Mouse (Mus musculus): Measurements from ENCODE around the gene Aloxe3. TPM values are rescaled to one million over a fixed set of nuclear protein-coding genes. Genes with fewer than 3 reads are reported as not detected.
A peak's percentile ranks its signal among the peaks of the same experiment; 100 is the strongest.

Aloxe3 gene
- polyA plus RNA-seq, 1 experiment from 2014 or later = 0.41 TPM

- no peak overlapping the region for H3K27ac ChIP-seq
- no peaks in the 10 kb centered on the region for H3K36me3 ChIP-seq
- H3K4me3 ChIP-seq = peak overlapping the region; percentile 44
- H3K9me3 ChIP-seq (replicated peaks) = no peaks in the 10 kb centered on the region
- peak overlapping the region; percentile 67 for H3K4me2 ChIP-seq (replicated peaks)
- H3K27me3 ChIP-seq = peaks cover 26% of the 10 kb centered on the region
- peaks cover 13% of the 10 kb centered on the region; the same call in 1 of the 2 replicates for H3K4me1 ChIP-seq
- WGBS = 32% methylated on average over 8 of the region's 8 CpGs
- H3K9ac ChIP-seq = peak overlapping the region; percentile 49; the same call in 1 of the 2 replicates
- peak; percentile 60; the same call in 1 of the 2 replicates for ATAC-seq (ENCODE audit: low FRiP score)
These were observed 8.9 kb downstream of the Aloxe3 start for GRCm38 (mm10) chr11:69134622-69134968.

GRCm38 (mm10) chr11:69135361-69135760 lies 9.7 kb downstream of the Aloxe3 start:
- no peaks in the 10 kb centered on the region for H3K9me3 ChIP-seq (replicated peaks)
- H3K9ac ChIP-seq = no peak overlapping the region
- WGBS = 94% methylated on average over 6 of the region's 6 CpGs
- no peak overlapping the region for H3K4me2 ChIP-seq (replicated peaks)
- no peak for ATAC-seq (ENCODE audit: low FRiP score)
- H3K36me3 ChIP-seq = no peaks in the 10 kb centered on the region
- no peak overlapping the region for H3K27ac ChIP-seq
- H3K4me3 ChIP-seq = no peak overlapping the region
- H3K4me1 ChIP-seq = peaks cover 13% of the 10 kb centered on the region; the same call in 1 of the 2 replicates
- H3K27me3 ChIP-seq = peaks cover 29% of the 10 kb centered on the region

GRCm38 (mm10) chr11:69147546-69147945 lies 21.9 kb downstream of the Aloxe3 start:
- Histone ChIP-seq H3K4me1 (no peaks in the 10 kb centered on the region), H3K27me3 (peaks cover 10% of the 10 kb centered on the region), H3K4me2 (replicated peaks) (no peak overlapping the region), H3K27ac (no peak overlapping the region), H3K9ac (no peak overlapping the region), H3K4me3 (no peak overlapping the region), H3K9me3 (replicated peaks) (no peaks in the 10 kb centered on the region), H3K36me3 (no peaks in the 10 kb centered on the region)
- WGBS = 77% methylated on average over 7 of the region's 7 CpGs
- no peak for ATAC-seq (ENCODE audit: low FRiP score)

- Histone ChIP-seq H3K4me2 (replicated peaks) (no peak overlapping the region), H3K36me3 (no peaks in the 10 kb centered on the region), H3K27me3 (peaks cover 11% of the 10 kb centered on the region), H3K9me3 (replicated peaks) (no peaks in the 10 kb centered on the region), H3K27ac (no peak overlapping the region), H3K4me1 (no peaks in the 10 kb centered on the region), H3K9ac (no peak overlapping the region), H3K4me3 (no peak overlapping the region)
- WGBS = 85% methylated on average over 5 of the region's 5 CpGs
- no peak for ATAC-seq (ENCODE audit: low FRiP score)
These were observed 22.8 kb downstream of the Aloxe3 start for GRCm38 (mm10) chr11:69148451-69148960.

- no peaks in the 10 kb centered on the region for H3K4me1 ChIP-seq
- H3K4me2 ChIP-seq (replicated peaks) = no peak overlapping the region
- H3K36me3 ChIP-seq = no peaks in the 10 kb centered on the region
- no peaks in the 10 kb centered on the region for H3K9me3 ChIP-seq (replicated peaks)
- H3K9ac ChIP-seq = no peak overlapping the region; the same call in 1 of the 2 replicates
- no peak overlapping the region for H3K27ac ChIP-seq
- H3K27me3 ChIP-seq = peaks cover 14% of the 10 kb centered on the region
- ATAC-seq (ENCODE audit: low FRiP score) = no peak
- WGBS = 81% methylated on average over 6 of the region's 6 CpGs
- H3K4me3 ChIP-seq = no peak overlapping the region
These were observed 24.0 kb downstream of the Aloxe3 start for GRCm38 (mm10) chr11:69149728-69150127.

GRCm38 (mm10) chr11:69150444-69150843 lies 24.7 kb downstream of the Aloxe3 start:
- no peaks in the 10 kb centered on the region for H3K36me3 ChIP-seq
- H3K9ac ChIP-seq = no peak overlapping the region
- H3K4me2 ChIP-seq (replicated peaks) = peak overlapping the region; percentile 20; the same call in 1 of the 2 replicates
- 8% methylated on average over 7 of the region's 7 CpGs for WGBS
- peaks cover 18% of the 10 kb centered on the region for H3K27me3 ChIP-seq
- H3K9me3 ChIP-seq (replicated peaks) = no peaks in the 10 kb centered on the region
- H3K4me3 ChIP-seq = no peak overlapping the region
- no peaks in the 10 kb centered on the region for H3K4me1 ChIP-seq
- ATAC-seq (ENCODE audit: low FRiP score) = no peak
- H3K27ac ChIP-seq = no peak overlapping the region

- H3K27me3 ChIP-seq = peaks cover 20% of the 10 kb centered on the region
- H3K27ac ChIP-seq = no peak overlapping the region
- 68% methylated on average over 6 of the region's 6 CpGs for WGBS
- H3K9ac ChIP-seq = no peak overlapping the region
- H3K36me3 ChIP-seq = no peaks in the 10 kb centered on the region
- H3K4me2 ChIP-seq (replicated peaks) = peak overlapping the region; percentile 20; the same call in 1 of the 2 replicates
- H3K4me3 ChIP-seq = no peak overlapping the region
- ATAC-seq (ENCODE audit: low FRiP score) = no peak
- H3K4me1 ChIP-seq = no peaks in the 10 kb centered on the region
- H3K9me3 ChIP-seq (replicated peaks) = no peaks in the 10 kb centered on the region
These were observed 25.3 kb downstream of the Aloxe3 start for GRCm38 (mm10) chr11:69151004-69151403.

- Histone ChIP-seq H3K4me2 (replicated peaks) (no peak overlapping the region), H3K4me3 (no peak overlapping the region), H3K9me3 (replicated peaks) (no peaks in the 10 kb centered on the region), H3K36me3 (no peaks in the 10 kb centered on the region), H3K4me1 (peaks cover 10% of the 10 kb centered on the region), H3K9ac (no peak overlapping the region), H3K27ac (no peak overlapping the region), H3K27me3 (peaks cover 46% of the 10 kb centered on the region)
- no peak for ATAC-seq (ENCODE audit: low FRiP score)
- WGBS = 86% methylated on average over 8 of the region's 8 CpGs
These were observed 28.1 kb downstream of the Aloxe3 start for GRCm38 (mm10) chr11:69153831-69154230.

- peaks cover 46% of the 10 kb centered on the region for H3K27me3 ChIP-seq
- no peak overlapping the region for H3K4me3 ChIP-seq
- ATAC-seq (ENCODE audit: low FRiP score) = no peak
- H3K4me2 ChIP-seq (replicated peaks) = no peak overlapping the region
- 48% methylated on average over 1 of the region's 1 CpGs for WGBS
- H3K4me1 ChIP-seq = peaks cover 10% of the 10 kb centered on the region
- H3K36me3 ChIP-seq = no peaks in the 10 kb centered on the region
- no peaks in the 10 kb centered on the region for H3K9me3 ChIP-seq (replicated peaks)
- H3K27ac ChIP-seq = no peak overlapping the region
- no peak overlapping the region for H3K9ac ChIP-seq
These were observed 29.7 kb downstream of the Aloxe3 start for GRCm38 (mm10) chr11:69155351-69155750.

GRCm38 (mm10) chr11:69156800-69157199 lies 31.1 kb downstream of the Aloxe3 start, which contains the start of gene Alox12b:
Gene Alox12b, plus strand, starts transcription at chr11:69156989.
- H3K36me3 ChIP-seq = no peaks in the 10 kb centered on the region
- H3K4me2 ChIP-seq (replicated peaks) = peak within 1 kb of the TSS; percentile 48
- ATAC-seq (ENCODE audit: low FRiP score) = peak; percentile 78
- H3K27me3 ChIP-seq = peaks cover 51% of the 10 kb centered on the region
- peaks cover 10% of the 10 kb centered on the region for H3K4me1 ChIP-seq
- no peaks in the 10 kb centered on the region for H3K9me3 ChIP-seq (replicated peaks)
- H3K27ac ChIP-seq = no peak within 1 kb of the TSS
- no peak within 1 kb of the TSS; the same call in 1 of the 2 replicates for H3K9ac ChIP-seq
- 2% methylated on average over 18 of the region's 18 CpGs for WGBS
- H3K4me3 ChIP-seq = peak within 1 kb of the TSS; percentile 22

GRCm38 (mm10) chr11:69169313-69169712 lies 43.6 kb downstream of the Aloxe3 start:
- Histone ChIP-seq H3K27me3 (peaks cover 5% of the 10 kb centered on the region; the same call in 1 of the 2 replicates), H3K36me3 (no peaks in the 10 kb centered on the region), H3K4me1 (no peaks in the 10 kb centered on the region), H3K27ac (no peak overlapping the region), H3K9ac (no peak overlapping the region), H3K9me3 (replicated peaks) (no peaks in the 10 kb centered on the region), H3K4me3 (no peak overlapping the region), H3K4me2 (replicated peaks) (no peak overlapping the region)
- no peak for ATAC-seq (ENCODE audit: low FRiP score)
- WGBS = 90% methylated on average over 12 of the region's 12 CpGs

- Histone ChIP-seq H3K27me3 (no peaks in the 10 kb centered on the region), H3K9ac (no peak overlapping the region), H3K4me1 (no peaks in the 10 kb centered on the region), H3K4me3 (no peak overlapping the region), H3K4me2 (replicated peaks) (no peak overlapping the region), H3K27ac (no peak overlapping the region), H3K36me3 (no peaks in the 10 kb centered on the region), H3K9me3 (replicated peaks) (no peaks in the 10 kb centered on the region)
- no peak for ATAC-seq (ENCODE audit: low FRiP score)
- 33% methylated on average over 7 of the region's 7 CpGs for WGBS
These were observed 45.9 kb downstream of the Aloxe3 start for GRCm38 (mm10) chr11:69171626-69172025.

GRCm38 (mm10) chr11:69172606-69173005 lies 46.9 kb downstream of the Aloxe3 start:
- Histone ChIP-seq H3K9ac (no peak overlapping the region), H3K36me3 (no peaks in the 10 kb centered on the region), H3K4me1 (no peaks in the 10 kb centered on the region), H3K27ac (no peak overlapping the region), H3K9me3 (replicated peaks) (no peaks in the 10 kb centered on the region), H3K4me3 (no peak overlapping the region), H3K4me2 (replicated peaks) (no peak overlapping the region), H3K27me3 (no peaks in the 10 kb centered on the region)
- ATAC-seq (ENCODE audit: low FRiP score) = no peak
- 88% methylated on average over 2 of the region's 2 CpGs for WGBS

All from hindbrain, embryonic 12.5 days (tissue).